Mouse (Mus musculus) NIH3T3 (cell line): Measurements from ENCODE around the gene Bub1.
A peak's percentile ranks its signal among the peaks of the same experiment; 100 is the strongest.

Experiments
- DNase-seq: peaks from one replicate; pipeline ENCODE4 v3.0.0-alpha.2; 2012; ENCODE audit warnings: low read depth

Gene Bub1

GRCm38 (mm10) chr2:127831401-127832102 lies at the start of gene Bub1:
Gene Bub1 (minus strand): TSS chr2:127831865.
- DNase-seq = peak; percentile 97

GRCm38 (mm10) chr2:127881063-127881462 lies 49.4 kb upstream of the Bub1 start:
- no peak for DNase-seq

- DNase-seq = peak; percentile 88
Observed at GRCm38 (mm10) chr2:127864381-127864780, 32.7 kb upstream of the Bub1 start.

- DNase-seq = peak; percentile 45
Observed at GRCm38 (mm10) chr2:127854332-127854991, 22.8 kb upstream of the Bub1 start.

GRCm38 (mm10) chr2:127850371-127850770 lies 18.7 kb upstream of the Bub1 start:
- DNase-seq = peak; percentile 35

GRCm38 (mm10) chr2:127846571-127846970 lies 14.9 kb upstream of the Bub1 start:
- no peak for DNase-seq

GRCm38 (mm10) chr2:127846008-127846407 lies 14.3 kb upstream of the Bub1 start:
- no peak for DNase-seq

GRCm38 (mm10) chr2:127845346-127845982 lies 13.8 kb upstream of the Bub1 start:
- peak; percentile 40 for DNase-seq

- DNase-seq = no peak
Observed at GRCm38 (mm10) chr2:127842421-127842820, 10.8 kb upstream of the Bub1 start.

- DNase-seq = no peak
Observed at GRCm38 (mm10) chr2:127841402-127841801, 9.7 kb upstream of the Bub1 start.

GRCm38 (mm10) chr2:127839425-127839824 lies 7.8 kb upstream of the Bub1 start:
- DNase-seq = no peak

- DNase-seq = no peak
Observed at GRCm38 (mm10) chr2:127838576-127838975, 6.9 kb upstream of the Bub1 start, which contains the start of gene Acoxl. Gene Acoxl (plus strand): TSS chr2:127838876.

GRCm38 (mm10) chr2:127832833-127833190 lies 1.1 kb upstream of the Bub1 start:
- peak; percentile 79 for DNase-seq

- no peak for DNase-seq
Observed at GRCm38 (mm10) chr2:127832103-127832832, 603 bp upstream of the Bub1 start.

- DNase-seq = peak; percentile 89
Observed at GRCm38 (mm10) chr2:127791919-127792603, 39.6 kb downstream of the Bub1 start, which contains the start of gene Mtln. Gene Mtln (minus strand): TSS chr2:127792488.

- no peak for DNase-seq
Observed at GRCm38 (mm10) chr2:127789651-127790270, 41.9 kb downstream of the Bub1 start.

- DNase-seq = peak; percentile 22
Observed at GRCm38 (mm10) chr2:127789138-127789537, 42.5 kb downstream of the Bub1 start.

GRCm38 (mm10) chr2:127788440-127789116 lies 43.1 kb downstream of the Bub1 start, which contains the start of gene Nphp1:
Gene Nphp1 (minus strand): TSS chr2:127788897.
- DNase-seq = peak; percentile 92

- DNase-seq = no peak
Observed at GRCm38 (mm10) chr2:127787226-127787625, 44.4 kb downstream of the Bub1 start.

GRCm38 (mm10) chr2:127778451-127778850 lies 53.2 kb downstream of the Bub1 start:
- no peak for DNase-seq

- no peak for DNase-seq
Observed at GRCm38 (mm10) chr2:127775013-127775412, 56.7 kb downstream of the Bub1 start.
